Mouse (Mus musculus) embryonic facial prominence, embryonic 15.5 days (tissue): ENCODE measurements around the gene Erlin1. TPM values are rescaled to one million over a fixed set of nuclear protein-coding genes. Genes with fewer than 3 reads are reported as not detected.

ENCODE experiments used
- ATAC-seq: fragments of 200-750 bp; cut with Nextera tagmentation; 2 replicates; pipeline ENCODE4 v1.8.0; 2017; ENCODE audit warnings: low read depth, moderate TSS enrichment; ENCODE audit not compliant: insufficient number of reproducible peaks, low FRiP score, low TSS enrichment
- H3K27ac ChIP-seq: fragments of 300-500 bp; sonication (generic); replicated peaks from 2 replicates; pipeline ENCODE4 v1.5.1; 2015; ENCODE audit warnings: mild to moderate bottlenecking, inconsistent platforms
- H3K27me3 ChIP-seq: fragments of 300-500 bp; sonication (generic); 2 replicates; pipeline ENCODE4 v1.6.1; 2015; ENCODE audit warnings: inconsistent platforms
- H3K36me3 ChIP-seq: fragments of 300-500 bp; sonication (generic); 2 replicates; pipeline ENCODE4 v1.6.1; 2015; ENCODE audit warnings: mild to moderate bottlenecking, inconsistent platforms
- H3K4me1 ChIP-seq: fragments of 300-500 bp; sonication (generic); 2 replicates; pipeline ENCODE4 v1.6.1; 2015; ENCODE audit warnings: inconsistent platforms
- H3K4me2 ChIP-seq: fragments of 300-500 bp; sonication (generic); replicated peaks from 2 replicates; pipeline ENCODE4 v1.6.1; 2015; ENCODE audit warnings: mild to moderate bottlenecking, inconsistent platforms
- H3K4me3 ChIP-seq: fragments of 300-500 bp; sonication (generic); replicated peaks from 2 replicates; pipeline ENCODE4 v1.5.1; 2015; ENCODE audit warnings: mild to moderate bottlenecking, inconsistent platforms
- H3K9ac ChIP-seq: fragments of 300-500 bp; sonication (generic); 2 replicates; pipeline ENCODE4 v1.6.1; 2015; ENCODE audit warnings: inconsistent platforms
- H3K9me3 ChIP-seq: fragments of 300-500 bp; sonication (generic); replicated peaks from 2 replicates; pipeline ENCODE4 v1.6.1; 2016; ENCODE audit warnings: inconsistent platforms
- WGBS: fragments of 180-500 bp; shearing (Covaris S2); methylation state at CpG from one replicate; pipeline ENCODE4 v1.1.7; 2015; 5-methylcytosine and 5-hydroxymethylcytosine counted together
- polyA plus RNA-seq: library from polyadenylated mRNA; unstranded; fragments of >200 nt; fragmentation: Nextera tagmentation; extraction: Ambion mirVana; gene quantifications from 2 replicates; pipeline ENCODE4 v1.2.1, GENCODE M21; 2015

The Erlin1 gene
- polyA plus RNA-seq, 1 experiment from 2014 or later = 39.2 TPM

DNA sequence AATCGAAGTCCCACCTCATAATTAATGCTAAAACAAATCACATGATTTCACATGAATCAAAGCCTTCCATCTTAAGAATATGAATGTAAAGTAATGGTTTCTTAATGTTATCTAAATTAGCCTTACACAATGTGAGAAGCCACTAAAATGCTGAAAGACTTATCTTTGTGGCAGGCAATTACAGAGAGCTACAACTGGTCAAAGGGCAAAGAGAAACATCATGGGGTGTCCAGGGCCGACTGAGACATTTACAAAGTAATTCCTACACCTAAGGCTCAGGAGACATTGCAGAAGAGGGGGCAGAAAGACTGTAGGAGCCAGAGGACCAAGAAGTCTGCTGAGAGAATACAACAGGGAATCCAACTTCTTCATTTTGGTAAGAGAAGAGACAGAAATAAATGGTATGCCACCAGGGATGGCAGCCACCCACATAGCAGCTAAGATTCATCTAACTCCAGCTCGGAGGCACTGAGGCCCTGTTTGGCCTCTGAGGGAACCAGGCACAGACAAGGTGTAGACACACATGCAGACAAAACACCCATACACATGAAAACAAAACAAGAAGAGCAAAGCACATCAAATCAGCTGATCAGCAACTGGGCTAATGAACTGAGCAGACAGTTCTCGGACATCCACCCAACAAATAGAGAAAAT is 14.3 kb downstream of the Erlin1 start:
- no peak overlapping the region for H3K27ac ChIP-seq
- WGBS = 81% methylated on average over 4 of the region's 4 CpGs
- peaks cover 16% of the 10 kb centered on the region for H3K36me3 ChIP-seq
- H3K27me3 ChIP-seq = no peaks in the 10 kb centered on the region
- no peak overlapping the region for H3K4me2 ChIP-seq
- H3K4me1 ChIP-seq = no peaks in the 10 kb centered on the region
- no peaks in the 10 kb centered on the region for H3K9me3 ChIP-seq
- no peak for ATAC-seq
- no peak overlapping the region for H3K4me3 ChIP-seq
- no peak overlapping the region for H3K9ac ChIP-seq

DNA sequence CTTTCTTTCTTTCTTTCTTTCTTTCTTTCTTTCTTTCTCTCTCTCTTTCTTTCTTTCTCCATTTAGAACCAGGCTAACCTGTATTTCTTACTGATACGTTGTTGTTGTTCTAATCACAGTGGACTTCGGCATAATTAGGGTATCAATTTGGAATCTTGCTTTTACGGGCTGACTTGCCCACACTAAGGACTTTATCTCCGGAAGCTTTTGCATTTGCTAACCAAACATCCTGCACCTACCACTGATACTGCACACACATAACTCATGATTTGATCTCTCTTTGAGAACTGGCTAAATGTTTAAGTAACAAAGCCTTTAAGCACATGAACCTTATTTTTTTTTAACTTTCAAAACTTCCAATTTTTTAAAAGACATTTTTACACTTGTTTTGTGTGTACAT is 19.2 kb downstream of the Erlin1 start:
- ATAC-seq = no peak
- no peak overlapping the region for H3K4me2 ChIP-seq
- no peak overlapping the region for H3K4me3 ChIP-seq
- H3K9ac ChIP-seq = no peak overlapping the region
- no peaks in the 10 kb centered on the region for H3K9me3 ChIP-seq
- no peaks in the 10 kb centered on the region for H3K4me1 ChIP-seq
- WGBS = 77% methylated on average over 4 of the region's 4 CpGs
- no peak overlapping the region for H3K27ac ChIP-seq
- peaks cover 23% of the 10 kb centered on the region for H3K36me3 ChIP-seq
- no peaks in the 10 kb centered on the region for H3K27me3 ChIP-seq

DNA sequence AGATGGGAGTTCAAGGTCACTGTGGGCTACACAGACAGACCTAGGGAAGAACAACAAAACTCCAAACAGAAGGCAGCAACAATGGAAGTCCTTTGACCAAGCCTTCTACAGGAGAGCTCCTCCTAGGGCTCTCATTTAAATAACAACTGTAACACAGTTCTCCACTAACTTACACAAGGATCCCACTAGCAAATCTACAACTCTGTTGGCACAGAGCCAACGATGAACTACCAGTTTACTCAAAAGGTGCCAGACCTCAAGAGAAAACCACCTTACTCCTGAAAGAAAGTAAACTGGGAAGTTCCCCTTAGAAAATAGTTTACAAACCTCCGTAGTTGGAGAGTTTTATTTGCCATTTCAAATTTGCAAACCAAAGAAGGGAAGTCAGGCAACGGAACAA is 20.3 kb downstream of the Erlin1 start:
- Histone ChIP-seq H3K9me3 (no peaks in the 10 kb centered on the region), H3K27me3 (no peaks in the 10 kb centered on the region), H3K9ac (no peak overlapping the region), H3K36me3 (peaks cover 25% of the 10 kb centered on the region), H3K27ac (no peak overlapping the region), H3K4me3 (no peak overlapping the region), H3K4me2 (no peak overlapping the region), H3K4me1 (no peaks in the 10 kb centered on the region)
- 59% methylated on average over 3 of the region's 3 CpGs for WGBS
- ATAC-seq = no peak

DNA sequence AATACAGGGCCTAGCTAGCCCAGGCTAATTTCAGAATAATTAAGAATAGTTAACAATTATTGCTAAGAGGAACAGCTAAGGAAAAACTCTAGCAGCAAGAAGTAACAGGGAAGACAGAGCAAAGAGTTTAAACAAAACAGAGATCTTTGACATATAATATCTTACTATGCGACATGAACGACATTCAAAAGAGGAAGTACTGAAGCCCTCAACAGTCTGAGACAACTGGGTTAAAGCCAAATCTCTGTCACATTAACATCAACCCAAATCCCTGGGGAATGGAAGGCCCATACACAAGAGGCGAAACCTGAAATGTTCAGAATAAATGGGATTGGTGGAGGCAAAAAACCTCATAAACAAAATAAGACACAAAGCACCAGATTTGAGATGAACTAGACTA is 23.7 kb downstream of the Erlin1 start:
- Histone ChIP-seq H3K4me2 (no peak overlapping the region), H3K9me3 (no peaks in the 10 kb centered on the region), H3K9ac (no peak overlapping the region), H3K27me3 (no peaks in the 10 kb centered on the region), H3K4me3 (no peak overlapping the region), H3K27ac (no peak overlapping the region), H3K4me1 (no peaks in the 10 kb centered on the region), H3K36me3 (peaks cover 25% of the 10 kb centered on the region)
- WGBS = 72% methylated on average over 3 of the region's 3 CpGs
- ATAC-seq = no peak

DNA sequence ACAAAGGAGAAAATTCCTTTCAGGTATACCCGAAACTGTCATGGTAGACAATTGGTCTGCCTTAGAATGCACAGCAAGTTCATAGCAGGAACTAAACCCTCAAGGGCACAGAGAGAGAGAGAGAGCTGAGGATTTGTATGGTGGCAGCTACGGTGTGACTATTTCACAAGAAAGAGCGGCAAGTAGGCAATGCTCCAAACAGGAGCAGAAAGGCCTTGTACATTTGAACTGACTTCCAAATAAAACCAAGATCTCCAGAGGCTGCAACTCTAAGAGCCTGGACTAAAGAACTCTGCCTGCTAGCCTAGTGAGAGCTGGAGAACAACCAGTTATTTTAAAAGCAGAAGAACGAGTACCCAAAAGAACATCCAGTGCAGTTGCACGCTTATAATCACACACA is 27.5 kb downstream of the Erlin1 start:
- 74% methylated on average over 5 of the region's 5 CpGs for WGBS
- H3K36me3 ChIP-seq = peaks cover 36% of the 10 kb centered on the region
- H3K27ac ChIP-seq = no peak overlapping the region
- no peaks in the 10 kb centered on the region for H3K27me3 ChIP-seq
- H3K9me3 ChIP-seq = no peaks in the 10 kb centered on the region
- H3K9ac ChIP-seq = no peak overlapping the region
- H3K4me2 ChIP-seq = no peak overlapping the region
- no peaks in the 10 kb centered on the region for H3K4me1 ChIP-seq
- H3K4me3 ChIP-seq = no peak overlapping the region
- no peak for ATAC-seq

DNA sequence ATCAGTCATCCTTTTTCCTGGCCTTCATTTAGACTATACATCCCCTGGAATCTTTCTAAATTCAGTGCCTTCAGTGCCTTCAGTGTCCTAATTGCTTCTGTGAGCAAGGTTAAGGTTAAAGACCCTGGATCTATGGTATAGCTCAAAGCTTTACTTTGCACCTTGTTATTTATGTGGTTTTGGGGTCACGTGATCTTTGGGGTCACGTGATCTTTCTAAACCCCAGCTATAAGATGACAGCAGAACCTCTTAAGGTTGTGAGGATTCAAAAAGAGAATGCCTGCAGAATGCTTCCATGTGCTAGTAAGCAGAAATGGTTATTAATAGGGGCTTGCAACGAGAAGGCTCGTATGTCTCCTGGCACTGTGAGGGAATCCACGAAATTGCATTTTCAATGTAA is 36.2 kb downstream of the Erlin1 start:
- Histone ChIP-seq H3K36me3 (peaks cover 34% of the 10 kb centered on the region), H3K27me3 (no peaks in the 10 kb centered on the region), H3K27ac (no peak overlapping the region), H3K9ac (no peak overlapping the region), H3K4me3 (no peak overlapping the region), H3K9me3 (no peaks in the 10 kb centered on the region), H3K4me1 (no peaks in the 10 kb centered on the region), H3K4me2 (no peak overlapping the region)
- no peak for ATAC-seq
- WGBS = 84% methylated on average over 5 of the region's 5 CpGs

DNA sequence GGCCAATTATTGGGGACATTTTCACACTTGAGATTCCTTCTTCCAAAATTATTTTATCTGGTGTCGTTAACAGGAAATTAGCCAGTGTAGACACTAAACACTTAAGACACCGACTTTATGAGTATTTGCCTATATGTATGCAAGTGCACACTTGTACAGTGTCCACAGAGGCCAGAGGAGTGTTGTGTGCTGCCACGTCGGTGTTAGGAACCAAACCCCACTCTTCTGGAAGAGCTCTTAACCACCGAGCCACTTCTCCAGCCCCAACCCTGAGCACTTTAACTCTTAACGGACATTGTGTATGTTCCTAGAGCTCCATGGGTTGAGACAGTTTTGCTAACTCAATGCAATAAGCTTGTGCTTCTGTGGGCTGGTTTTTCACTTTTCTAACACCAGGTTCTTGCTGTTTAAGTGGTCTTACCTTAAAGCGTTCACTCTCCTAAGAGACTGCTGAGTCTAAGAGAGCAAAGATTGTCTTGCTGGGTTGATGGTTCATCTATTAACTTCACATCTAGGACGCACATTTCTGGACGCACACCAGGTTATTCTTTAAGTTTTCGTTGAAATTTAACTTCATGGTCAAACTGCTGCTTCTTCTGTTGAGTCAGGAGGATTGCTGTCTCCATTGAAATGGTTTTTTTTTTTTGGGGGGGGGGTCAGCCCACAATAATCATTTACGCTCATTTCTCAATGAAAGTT is 37.4 kb downstream of the Erlin1 start:
- ATAC-seq = no peak
- H3K9ac ChIP-seq = no peak overlapping the region
- H3K36me3 ChIP-seq = peaks cover 26% of the 10 kb centered on the region
- no peaks in the 10 kb centered on the region for H3K27me3 ChIP-seq
- no peak overlapping the region for H3K4me3 ChIP-seq
- no peak overlapping the region for H3K4me2 ChIP-seq
- no peaks in the 10 kb centered on the region for H3K4me1 ChIP-seq
- H3K9me3 ChIP-seq = no peaks in the 10 kb centered on the region
- H3K27ac ChIP-seq = no peak overlapping the region
- 92% methylated on average over 11 of the region's 11 CpGs for WGBS

DNA sequence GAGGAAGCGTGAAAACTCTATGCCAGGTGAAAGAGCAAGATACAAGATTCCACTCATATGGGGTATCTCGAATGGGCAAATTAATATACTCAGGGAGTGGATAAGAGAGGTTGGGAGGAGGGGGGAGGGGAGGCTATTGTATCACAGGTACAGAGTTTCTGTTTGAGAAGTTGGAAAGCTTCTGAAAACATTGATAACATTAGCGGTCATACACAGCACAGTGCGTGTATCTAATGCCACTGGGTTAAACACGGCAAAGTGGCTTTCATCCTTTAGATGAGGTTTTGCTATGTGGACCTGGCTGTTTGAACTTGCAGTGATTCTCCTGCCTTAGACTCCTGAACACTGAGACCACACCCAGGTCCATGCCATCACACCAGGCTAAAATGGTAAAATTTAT is 39.6 kb downstream of the Erlin1 start:
- H3K27me3 ChIP-seq = no peaks in the 10 kb centered on the region
- H3K4me2 ChIP-seq = no peak overlapping the region
- H3K4me1 ChIP-seq = no peaks in the 10 kb centered on the region
- H3K27ac ChIP-seq = no peak overlapping the region
- 0 out of 2 replicates have a peak, but pooled peaks cover 8% of the 10 kb centered on the region for H3K36me3 ChIP-seq
- WGBS = 92% methylated on average over 5 of the region's 5 CpGs
- ATAC-seq = no peak
- H3K9ac ChIP-seq = no peak overlapping the region
- no peak overlapping the region for H3K4me3 ChIP-seq
- no peaks in the 10 kb centered on the region for H3K9me3 ChIP-seq

DNA sequence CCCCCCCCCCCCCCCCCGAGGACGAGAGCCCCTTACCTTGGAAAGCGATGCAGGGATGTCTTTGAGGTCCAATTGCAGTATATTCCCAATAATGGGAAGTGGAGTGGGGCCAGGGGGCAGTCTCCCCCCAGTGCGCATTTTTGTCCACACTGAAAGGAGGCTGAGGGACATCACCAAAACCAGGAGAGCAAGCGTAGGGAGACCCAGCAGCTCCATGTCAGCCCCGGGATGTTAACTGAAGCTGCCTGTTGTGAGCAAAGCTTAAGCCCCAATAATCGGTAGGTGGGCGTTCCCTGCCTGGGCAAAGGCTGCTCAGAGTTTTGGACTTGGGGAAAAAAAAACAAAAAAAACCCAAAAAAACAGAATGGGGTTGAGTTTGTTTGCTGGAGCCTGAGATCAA is 40.6 kb downstream of the Erlin1 start, which contains the start of gene Cyp2c23:
Gene Cyp2c23 (minus strand): TSS at position 237 of the 400 bp plus-strand sequence.
- 63% methylated on average over 8 of the region's 8 CpGs for WGBS
- no peak within 1 kb of the TSS for H3K4me2 ChIP-seq
- no peak within 1 kb of the TSS for H3K4me3 ChIP-seq
- ATAC-seq = no peak
- 0 out of 2 replicates have a peak, but pooled peaks cover 3% of the 10 kb centered on the region for H3K36me3 ChIP-seq
- H3K4me1 ChIP-seq = no peaks in the 10 kb centered on the region
- H3K27ac ChIP-seq = no peak within 1 kb of the TSS
- H3K9me3 ChIP-seq = no peaks in the 10 kb centered on the region
- H3K9ac ChIP-seq = no peak within 1 kb of the TSS
- no peaks in the 10 kb centered on the region for H3K27me3 ChIP-seq

DNA sequence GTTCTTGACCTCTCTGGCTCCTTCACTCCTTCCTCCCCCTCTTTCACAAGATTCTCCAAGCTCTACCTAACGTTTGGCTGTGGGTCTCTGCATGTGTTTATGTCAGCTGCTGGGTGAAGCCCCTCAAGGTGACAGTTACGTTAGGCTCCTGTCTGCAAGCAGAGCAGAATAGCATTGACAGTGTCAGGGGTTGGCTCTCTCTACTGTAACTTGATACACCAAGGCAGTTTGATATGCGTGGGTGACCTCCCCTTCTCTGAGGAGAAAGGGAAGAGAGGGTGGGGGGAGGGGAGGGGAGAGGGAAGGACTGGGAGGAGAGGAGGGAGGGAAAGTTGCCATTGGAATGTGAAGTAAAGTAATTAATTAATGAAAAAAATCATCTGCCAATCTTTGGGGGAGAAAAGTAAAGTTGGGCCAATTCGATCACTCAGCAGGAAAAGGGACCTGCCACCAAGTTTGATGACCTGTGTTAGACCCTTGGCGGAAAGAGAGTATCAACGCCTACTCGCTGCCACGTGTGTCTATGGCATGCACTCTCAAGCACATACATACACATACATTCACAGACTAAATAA is 42.5 kb downstream of the Erlin1 start:
- WGBS = 63% methylated on average over 8 of the region's 8 CpGs
- Histone ChIP-seq H3K36me3 (no peaks in the 10 kb centered on the region), H3K9me3 (no peaks in the 10 kb centered on the region), H3K4me1 (no peaks in the 10 kb centered on the region), H3K9ac (no peak overlapping the region), H3K27ac (no peak overlapping the region), H3K4me2 (no peak overlapping the region), H3K4me3 (no peak overlapping the region), H3K27me3 (no peaks in the 10 kb centered on the region)
- ATAC-seq = no peak

DNA sequence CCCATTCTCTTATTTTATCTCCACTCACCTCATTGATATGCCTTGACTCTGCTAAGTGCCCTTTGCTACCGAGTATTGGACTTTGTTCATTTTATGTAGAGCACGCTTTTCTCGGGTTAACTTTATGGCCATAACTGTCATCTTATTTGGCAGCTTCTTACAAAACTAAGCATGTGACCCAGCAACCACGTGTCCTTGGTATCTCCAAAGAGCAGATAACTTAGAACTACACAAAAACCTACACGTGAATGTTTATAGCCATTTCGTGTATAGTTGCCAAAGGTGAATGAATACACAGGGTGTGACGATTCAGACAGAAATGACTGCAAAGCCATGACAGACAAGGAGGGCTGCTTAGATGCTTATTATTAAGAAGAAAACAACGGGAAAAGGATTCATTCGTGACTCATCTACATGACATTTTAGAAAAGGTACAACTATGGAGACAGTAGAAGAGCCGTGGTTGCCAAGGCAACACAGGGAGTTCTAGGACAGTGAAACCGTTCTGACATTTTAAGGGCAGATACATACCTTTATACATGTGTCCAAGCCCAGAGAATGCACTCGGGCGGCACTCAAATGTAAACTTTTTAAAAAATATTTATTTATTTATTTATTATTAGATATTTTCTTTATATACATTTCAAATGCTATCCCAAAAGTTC is 44.5 kb downstream of the Erlin1 start:
- Histone ChIP-seq H3K4me3 (no peak overlapping the region), H3K27ac (no peak overlapping the region), H3K4me2 (no peak overlapping the region), H3K27me3 (no peaks in the 10 kb centered on the region), H3K9me3 (no peaks in the 10 kb centered on the region), H3K4me1 (no peaks in the 10 kb centered on the region), H3K9ac (no peak overlapping the region), H3K36me3 (no peaks in the 10 kb centered on the region)
- ATAC-seq = no peak
- 84% methylated on average over 13 of the region's 13 CpGs for WGBS
